Mouse (Mus musculus) central nervous system, embryonic 11.5 days (tissue): ENCODE data around the gene Olfr196. TPM values are rescaled to one million over a fixed set of nuclear protein-coding genes. Genes with fewer than 3 reads are reported as not detected.

ENCODE experiments used
- polyA plus RNA-seq: library from polyadenylated mRNA; depleted of rRNA; stranded (reverse); fragments of >200 nt; gene quantifications from 2 replicates; pipeline ENCODE4 v1.2.3, GENCODE M21; 2012; rRNA removed

Gene Olfr196
- polyA plus RNA-seq, result not detected in 2 replicates

GRCm38 (mm10) chr16:59170354-59170753 is at the start of gene Olfr196:
Gene Olfr196 (minus strand): TSS chr16:59170454.

GRCm38 (mm10) chr16:59219667-59220066 is 49.4 kb upstream of the Olfr196 start, which contains the start of gene Olfr199:
Gene Olfr199 (minus strand): TSS chr16:59219767.

GRCm38 (mm10) chr16:59203433-59203832 is 33.2 kb upstream of the Olfr196 start, which contains the start of gene Olfr198:
Gene Olfr198 (minus strand): TSS chr16:59203533.

GRCm38 (mm10) chr16:59146746-59147145 is 23.5 kb downstream of the Olfr196 start, which contains the start of gene Olfr195:
Gene Olfr195 (plus strand): TSS chr16:59147046.

GRCm38 (mm10) chr16:59120969-59121368 is 49.3 kb downstream of the Olfr196 start, which contains the start of gene Olfr194:
Gene Olfr194 (minus strand): TSS chr16:59121069.

Other genes with a start within 250 kb of the Olfr196 start
- gene Olfr181, start 241.7 kb downstream of the Olfr196 start, polyA plus RNA-seq, result not detected in 2 replicates
- gene Olfr180, start 241.1 kb downstream of the Olfr196 start, polyA plus RNA-seq, result not detected in 2 replicates
- gene Olfr183, start 175.1 kb downstream of the Olfr196 start, polyA plus RNA-seq, result not detected in 2 replicates
- gene Olfr186, start 140.2 kb downstream of the Olfr196 start, polyA plus RNA-seq, result not detected in 2 replicates
- not detected in 2 replicates for gene Olfr187, start 130.7 kb downstream of the Olfr196 start, polyA plus RNA-seq
- gene Olfr190, start 92.4 kb downstream of the Olfr196 start, polyA plus RNA-seq, result not detected in 2 replicates
- gene Olfr191, start 80.6 kb downstream of the Olfr196 start, polyA plus RNA-seq, result not detected in 2 replicates
- not detected in 2 replicates for gene Olfr193, start 58.6 kb downstream of the Olfr196 start, polyA plus RNA-seq
- gene Olfr194, start 49.4 kb downstream of the Olfr196 start, polyA plus RNA-seq, result not detected in 2 replicates
- not detected in 2 replicates for gene Olfr195, start 23.4 kb downstream of the Olfr196 start, polyA plus RNA-seq
- not detected in 2 replicates for gene Olfr198, start 33.1 kb upstream of the Olfr196 start, polyA plus RNA-seq
- not detected in 2 replicates for gene Olfr199, start 49.3 kb upstream of the Olfr196 start, polyA plus RNA-seq
- not detected in 2 replicates for gene Olfr201, start 102.2 kb upstream of the Olfr196 start, polyA plus RNA-seq
- gene Olfr202, start 116.3 kb upstream of the Olfr196 start, polyA plus RNA-seq, result not detected in 2 replicates
- gene Olfr203, start 128.4 kb upstream of the Olfr196 start, polyA plus RNA-seq, result not detected in 2 replicates
- gene Olfr204, start 147.8 kb upstream of the Olfr196 start, polyA plus RNA-seq, result 0.01 TPM in 1 of 2 replicates, not detected in the other
- gene Olfr205, start 160.7 kb upstream of the Olfr196 start, polyA plus RNA-seq, result not detected in 2 replicates
- gene Olfr206, start 178.8 kb upstream of the Olfr196 start, polyA plus RNA-seq, result not detected in 2 replicates
- not detected in 2 replicates for gene Olfr209, start 193.5 kb upstream of the Olfr196 start, polyA plus RNA-seq
- 0.04 TPM in 2 replicates for gene Gabrr3, start 236.9 kb upstream of the Olfr196 start, polyA plus RNA-seq